In the genomic region with DNA sequence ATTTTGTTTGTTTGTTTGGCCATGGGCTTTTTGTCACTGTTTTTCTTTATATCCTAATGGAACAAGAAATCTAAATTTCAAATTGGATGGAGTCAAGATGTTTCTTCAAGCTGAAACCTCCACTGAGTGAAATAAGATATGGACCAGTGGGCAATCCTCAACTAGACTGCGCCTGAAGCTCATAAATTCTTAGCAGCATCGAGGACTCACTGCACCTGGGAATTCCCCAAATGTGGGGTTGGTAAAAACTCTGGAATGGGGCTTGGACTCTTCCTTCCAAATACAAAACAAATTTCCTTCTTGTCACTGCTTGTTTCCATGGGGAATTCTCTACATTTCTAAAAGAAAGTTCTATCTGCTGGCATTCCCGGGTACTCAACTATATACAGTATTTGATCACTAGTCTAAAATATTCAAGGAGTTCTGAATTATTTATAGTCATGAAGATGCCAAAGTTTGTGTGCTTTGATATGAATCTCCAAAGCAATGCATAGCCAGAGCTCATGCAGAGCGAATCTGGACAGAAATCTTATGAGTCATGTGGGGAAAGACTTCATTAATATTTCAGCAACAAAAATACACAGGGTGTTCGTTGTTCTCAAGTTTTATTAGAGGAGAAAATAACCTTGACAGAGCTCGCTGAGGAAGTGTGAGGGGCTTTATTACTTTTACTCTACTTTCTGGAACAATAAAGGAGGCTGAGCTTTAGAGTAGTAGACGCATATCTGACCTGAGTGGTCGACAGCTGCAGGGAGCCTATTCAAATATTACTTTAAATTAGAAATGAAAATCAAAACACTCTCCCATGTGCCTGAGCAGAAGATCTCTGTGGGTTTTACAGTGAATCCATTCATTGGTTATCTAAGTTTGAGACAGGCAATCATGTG, we compare ENCODE assay signal across 24 mouse cellular contexts. TPM values are rescaled to one million over a fixed set of nuclear protein-coding genes. Genes with fewer than 3 reads are reported as not detected.
DNase-seq lines count a peak whose midpoint lies in the region; ATAC-seq and TF ChIP-seq lines count a peak whose summit lies in the region.
"Had no signal": no experiment of that assay in that cellular context is flagged by ENCODE, and none has a peak within 500 bp of the region (broad histone marks: within the 10 kb centered on the region; RNA-seq: fewer than 3 reads in every experiment).

No protein-coding gene starts in this region.

- peaks cover 38% of the 10 kb centered on the region for H3K4me1 ChIP-seq in limb, embryonic 12.5 days (replicated peaks)
- H3K4me1 ChIP-seq in limb, embryonic 10.5 days, result peaks cover 39% of the 10 kb centered on the region
- no peaks in the 10 kb centered on the region for H3K4me1 ChIP-seq in neural tube, embryonic 14.5 days (ENCODE audit: control insufficient read depth, insufficient read depth, low read length)
- peaks cover 14% of the 10 kb centered on the region for H3K4me1 ChIP-seq in limb, embryonic 14.5 days (ENCODE audit: control insufficient read depth, insufficient read depth, low read length)
- H3K4me1 ChIP-seq: forebrain, embryonic 12.5 days; hindbrain, embryonic 10.5 days; hindbrain, embryonic 15.5 days had no signal

- DNase-seq in limb, embryonic 10.5 days (ENCODE audit: low spot score), result no peak
- DNase-seq in neural tube, embryonic 10.5 days (ENCODE audit: extremely low spot score, low spot score), result no peak
- peak; percentile 30 for DNase-seq in limb, embryonic 14.5 days (ENCODE audit: low spot score)
- no peak for DNase-seq in thymus, postnatal 36 days
- DNase-seq in adrenal gland, adult (ENCODE audit: inconsistent age in 2 of 2, low spot score in 1 of 2), result no peak
- DNase-seq in spleen, postnatal 10 days (ENCODE audit: low spot score in 2 of 2), result no peak
- DNase-seq: adrenal gland, postnatal 14 days; cerebellum, adult 18-20 months; cerebellum, adult 9-11 months; cerebellum, postnatal 36 days; gastrocnemius, postnatal 10 days; heart, adult 18-20 months; heart, postnatal 14 days had no signal

- no peak overlapping the region for H3K9ac ChIP-seq in limb, embryonic 12.5 days (replicated peaks)
- no peak overlapping the region for H3K9ac ChIP-seq in neural tube, embryonic 14.5 days (replicated peaks; ENCODE audit: low read depth, low read length)
- no peak overlapping the region for H3K9ac ChIP-seq in limb, embryonic 14.5 days (ENCODE audit: low read depth, low read length, severe bottlenecking)
- H3K9ac ChIP-seq: embryonic facial prominence, embryonic 13.5 days; forebrain, embryonic 12.5 days; heart, embryonic 15.5 days; hindbrain, embryonic 15.5 days had no signal

- 37% methylated on average over 8 of the region's 8 CpGs for WGBS in limb, embryonic 12.5 days
- WGBS in limb, embryonic 10.5 days, result 82% methylated on average over 8 of the region's 8 CpGs
- WGBS in neural tube, embryonic 14.5 days, result 59% methylated on average over 8 of the region's 8 CpGs
- 27% methylated on average over 8 of the region's 8 CpGs for WGBS in limb, embryonic 14.5 days

- TF ChIP-seq POLR2A in limb, embryonic 14.5 days (IDR thresholded peaks at IDR 0.05; ENCODE audit: borderline replicate concordance, extremely low read depth, insufficient read depth, insufficient read length), result no peak

- no peaks in the 10 kb centered on the region for H3K27me3 ChIP-seq in limb, embryonic 12.5 days
- no peaks in the 10 kb centered on the region for H3K27me3 ChIP-seq in limb, embryonic 10.5 days (ENCODE audit: low read depth, poor library complexity, severe bottlenecking)
- H3K27me3 ChIP-seq in neural tube, embryonic 14.5 days (ENCODE audit: control insufficient read depth, insufficient read depth, low read length), result no peaks in the 10 kb centered on the region
- no peaks in the 10 kb centered on the region for H3K27me3 ChIP-seq in limb, embryonic 14.5 days (ENCODE audit: control insufficient read depth, insufficient read depth, low read length)
- H3K27me3 ChIP-seq: CH12.LX; embryonic facial prominence, embryonic 13.5 days; forebrain, embryonic 12.5 days; heart, embryonic 15.5 days; hindbrain, embryonic 15.5 days had no signal

- no peak overlapping the region for H3K4me2 ChIP-seq in limb, embryonic 12.5 days
- H3K4me2 ChIP-seq in neural tube, embryonic 14.5 days (ENCODE audit: low read depth, low read length), result no peak overlapping the region
- no peak overlapping the region for H3K4me2 ChIP-seq in limb, embryonic 14.5 days (replicated peaks; ENCODE audit: low read depth, low read length, severe bottlenecking)
- H3K4me2 ChIP-seq: embryonic facial prominence, embryonic 13.5 days; forebrain, embryonic 12.5 days; heart, embryonic 11.5 days; heart, embryonic 15.5 days; hindbrain, embryonic 15.5 days had no signal

- no peak overlapping the region for H3K4me3 ChIP-seq in limb, embryonic 12.5 days (replicated peaks)
- H3K4me3 ChIP-seq in limb, embryonic 10.5 days, result no peak overlapping the region
- no peak overlapping the region for H3K4me3 ChIP-seq in neural tube, embryonic 14.5 days (ENCODE audit: low read depth, low read length)
- H3K4me3 ChIP-seq in limb, embryonic 14.5 days (replicated peaks; ENCODE audit: low read length), result no peak overlapping the region
- H3K4me3 ChIP-seq: embryonic facial prominence, embryonic 13.5 days; forebrain, embryonic 12.5 days; heart, embryonic 15.5 days; hindbrain, embryonic 10.5 days; hindbrain, embryonic 15.5 days had no signal

- no peaks in the 10 kb centered on the region for H3K9me3 ChIP-seq in limb, embryonic 12.5 days
- H3K9me3 ChIP-seq in limb, embryonic 10.5 days (replicated peaks), result no peaks in the 10 kb centered on the region
- no peaks in the 10 kb centered on the region for H3K9me3 ChIP-seq in neural tube, embryonic 14.5 days (ENCODE audit: control insufficient read depth, low read length)
- no peaks in the 10 kb centered on the region for H3K9me3 ChIP-seq in limb, embryonic 14.5 days (ENCODE audit: control insufficient read depth, low read length)
- H3K9me3 ChIP-seq: embryonic facial prominence, embryonic 13.5 days; forebrain, embryonic 12.5 days; heart, embryonic 15.5 days; hindbrain, embryonic 10.5 days; hindbrain, embryonic 15.5 days had no signal

- no peak overlapping the region for H3K27ac ChIP-seq in limb, embryonic 12.5 days
- no peak overlapping the region; the same call in 1 of the 2 replicates for H3K27ac ChIP-seq in limb, embryonic 10.5 days
- no peak overlapping the region for H3K27ac ChIP-seq in neural tube, embryonic 14.5 days (ENCODE audit: low read depth, low read length)
- H3K27ac ChIP-seq in limb, embryonic 14.5 days (replicated peaks; ENCODE audit: low read depth, low read length), result no peak overlapping the region
- H3K27ac ChIP-seq: embryonic facial prominence, embryonic 13.5 days; forebrain, embryonic 12.5 days; heart, embryonic 15.5 days; hindbrain, embryonic 10.5 days; hindbrain, embryonic 15.5 days had no signal

- ATAC-seq in limb, embryonic 12.5 days (ENCODE audit: insufficient number of reproducible peaks, insufficient read depth, low FRiP score, low TSS enrichment, low read depth), result peak; percentile 60
- peak; percentile 61; the same call in 1 of the 2 replicates for ATAC-seq in neural tube, embryonic 14.5 days (ENCODE audit: low read depth)
- ATAC-seq in limb, embryonic 14.5 days (ENCODE audit: low FRiP score, low read depth), result peak; percentile 50; the same call in 1 of the 2 replicates
- ATAC-seq: forebrain, embryonic 16.5 days had no signal

- H3K36me3 ChIP-seq in limb, embryonic 12.5 days, result peaks cover 42% of the 10 kb centered on the region
- H3K36me3 ChIP-seq in limb, embryonic 10.5 days, result peaks cover 41% of the 10 kb centered on the region
- 0 out of 2 replicates have a peak, but pooled peaks cover under 1% of the 10 kb centered on the region for H3K36me3 ChIP-seq in neural tube, embryonic 14.5 days (ENCODE audit: control insufficient read depth, insufficient read depth, low read length)
- H3K36me3 ChIP-seq in limb, embryonic 14.5 days (ENCODE audit: control insufficient read depth, insufficient read depth, low read length), result peaks cover 12% of the 10 kb centered on the region

RNA-seq across cellular contexts. Expression of gene Gm20379, which starts 2.5 kb away (rescaled TPM):
- 1.5 and 2.6 TPM in 2 replicates for polyA plus RNA-seq in limb, embryonic 12.5 days (2016; fragmentation: Nextera tagmentation; extraction: Ambion mirVana)
- 0.98 and 1.4 TPM in 2 replicates for polyA plus RNA-seq in limb, embryonic 10.5 days (2016; fragmentation: Nextera tagmentation; extraction: Ambion mirVana)
- polyA plus RNA-seq in neural tube, embryonic 14.5 days (2014; fragmentation: Nextera tagmentation; extraction: Ambion mirVana), result 1.4 and 1.7 TPM in 2 replicates
- polyA plus RNA-seq in limb, embryonic 14.5 days (2012; rRNA removed), result not detected in 2 replicates
- polyA plus RNA-seq in limb, embryonic 14.5 days (2014; fragmentation: Nextera tagmentation; extraction: Ambion mirVana), result 1.0 and 1.1 TPM in 2 replicates
- polyA plus RNA-seq: frontal cortex, adult 2 months had no signal

RNA-seq across cellular contexts. Expression of gene Dhfr, which starts 51.2 kb away (rescaled TPM):
- 20.7 and 21.9 TPM in 2 replicates for polyA plus RNA-seq in limb, embryonic 12.5 days (2016; fragmentation: Nextera tagmentation; extraction: Ambion mirVana)
- 28.0 and 30.8 TPM in 2 replicates for polyA plus RNA-seq in limb, embryonic 10.5 days (2016; fragmentation: Nextera tagmentation; extraction: Ambion mirVana)
- polyA plus RNA-seq in neural tube, embryonic 14.5 days (2014; fragmentation: Nextera tagmentation; extraction: Ambion mirVana), result 3.2 and 3.5 TPM in 2 replicates
- 8.0 and 10.9 TPM in 2 replicates for polyA plus RNA-seq in limb, embryonic 14.5 days (2012; rRNA removed)
- 11.7 and 12.7 TPM in 2 replicates for polyA plus RNA-seq in limb, embryonic 14.5 days (2014; fragmentation: Nextera tagmentation; extraction: Ambion mirVana)

RNA-seq across cellular contexts. Expression of gene Msh3, which starts 51.5 kb away (rescaled TPM):
- polyA plus RNA-seq in limb, embryonic 12.5 days (2016; fragmentation: Nextera tagmentation; extraction: Ambion mirVana), result 42.7 and 43.8 TPM in 2 replicates
- 33.5 and 37.7 TPM in 2 replicates for polyA plus RNA-seq in limb, embryonic 10.5 days (2016; fragmentation: Nextera tagmentation; extraction: Ambion mirVana)
- 34.7 and 35.1 TPM in 2 replicates for polyA plus RNA-seq in neural tube, embryonic 14.5 days (2014; fragmentation: Nextera tagmentation; extraction: Ambion mirVana)
- 18.9 and 26.2 TPM in 2 replicates for polyA plus RNA-seq in limb, embryonic 14.5 days (2012; rRNA removed)
- polyA plus RNA-seq in limb, embryonic 14.5 days (2014; fragmentation: Nextera tagmentation; extraction: Ambion mirVana), result 25.2 and 29.3 TPM in 2 replicates
